Mouse (Mus musculus) liver, embryonic 15.5 days (tissue): Measurements from ENCODE around the gene Tmem184a. TPM values are rescaled to one million over a fixed set of nuclear protein-coding genes. Genes with fewer than 3 reads are reported as not detected.

Experiments used
- ATAC-seq: fragments of 200-750 bp; cut with Nextera tagmentation; 2 replicates; pipeline ENCODE4 v1.8.0; 2017; ENCODE audit warnings: moderate number of reproducible peaks, mild to moderate bottlenecking, moderate library complexity; ENCODE audit not compliant: insufficient read depth
- H3K27ac ChIP-seq: fragments of 300-500 bp; sonication (generic); replicated peaks from 2 replicates; pipeline ENCODE4 v1.5.1; 2015; ENCODE audit warnings: mild to moderate bottlenecking, inconsistent platforms
- H3K27me3 ChIP-seq: fragments of 300-500 bp; sonication (generic); 2 replicates; pipeline ENCODE4 v1.6.1; 2015; ENCODE audit warnings: mild to moderate bottlenecking, inconsistent platforms
- H3K36me3 ChIP-seq: fragments of 300-500 bp; sonication (generic); replicated peaks from 2 replicates; pipeline ENCODE4 v1.6.1; 2015; ENCODE audit warnings: moderate library complexity, mild to moderate bottlenecking, inconsistent platforms
- H3K4me1 ChIP-seq: fragments of 300-500 bp; sonication (generic); replicated peaks from 2 replicates; pipeline ENCODE4 v1.6.1; 2015; ENCODE audit warnings: inconsistent platforms
- H3K4me2 ChIP-seq: fragments of 300-500 bp; sonication (generic); 2 replicates; pipeline ENCODE4 v1.6.1; 2015; ENCODE audit warnings: moderate library complexity, mild to moderate bottlenecking, inconsistent platforms
- H3K4me3 ChIP-seq: fragments of 300-500 bp; sonication (generic); replicated peaks from 2 replicates; pipeline ENCODE4 v1.5.1; 2015; ENCODE audit warnings: mild to moderate bottlenecking, inconsistent platforms
- H3K9ac ChIP-seq: fragments of 300-500 bp; sonication (generic); 2 replicates; pipeline ENCODE4 v1.6.1; 2015; ENCODE audit warnings: moderate library complexity, mild to moderate bottlenecking, inconsistent platforms
- H3K9me3 ChIP-seq: fragments of 300-500 bp; sonication (generic); replicated peaks from 2 replicates; pipeline ENCODE4 v1.6.1; 2016; ENCODE audit warnings: inconsistent platforms
- WGBS: fragments of 180-500 bp; shearing (Covaris S2); methylation state at CpG from one replicate; pipeline ENCODE4 v1.1.7; 2015; ENCODE audit warnings: mixed read lengths; ENCODE audit not compliant: insufficient replicate concordance; 5-methylcytosine and 5-hydroxymethylcytosine counted together
- polyA plus RNA-seq: library from polyadenylated mRNA; unstranded; fragments of >200 nt; fragmentation: Nextera tagmentation; extraction: Ambion mirVana; gene quantifications from 2 replicates; pipeline ENCODE4 v1.2.1, GENCODE M21; 2015

The Tmem184a gene
- polyA plus RNA-seq, 1 experiment from 2014 or later: 0.68 TPM

- Histone ChIP-seq H3K27me3 (no peaks in the 10 kb centered on the region), H3K9ac (peak overlapping the region; percentile 98), H3K27ac (peak overlapping the region; percentile 97), H3K4me3 (peak overlapping the region; percentile 99), H3K4me2 (peak overlapping the region; percentile 76), H3K36me3 (peaks cover 39% of the 10 kb centered on the region), H3K9me3 (no peaks in the 10 kb centered on the region), H3K4me1 (peaks cover 75% of the 10 kb centered on the region)
- no peak for ATAC-seq
- WGBS: 4% methylated on average over 3 of the region's 3 CpGs
These were observed 26.8 kb downstream of the Tmem184a start for GRCm38 (mm10) chr5:139792966-139793337.

- ATAC-seq: peak; percentile 3; the same call in 1 of the 2 replicates
- 2% methylated on average over 11 of the region's 11 CpGs for WGBS
- Histone ChIP-seq H3K36me3 (peaks cover 32% of the 10 kb centered on the region), H3K9ac (peak overlapping the region; percentile 98), H3K4me2 (peak overlapping the region; percentile 76), H3K27ac (peak overlapping the region; percentile 97), H3K27me3 (no peaks in the 10 kb centered on the region), H3K4me3 (peak overlapping the region; percentile 99), H3K4me1 (peaks cover 68% of the 10 kb centered on the region), H3K9me3 (no peaks in the 10 kb centered on the region)
These were observed 27.4 kb downstream of the Tmem184a start for GRCm38 (mm10) chr5:139792159-139792775.

GRCm38 (mm10) chr5:139791227-139792158, 28.2 kb downstream of the Tmem184a start, which contains the start of gene Mafk:
Gene Mafk, plus strand, starts transcription at chr5:139791513.
- Histone ChIP-seq H3K36me3 (peaks cover 25% of the 10 kb centered on the region), H3K4me3 (peak within 1 kb of the TSS; percentile 99), H3K9me3 (no peaks in the 10 kb centered on the region), H3K4me1 (peaks cover 60% of the 10 kb centered on the region), H3K27ac (peak within 1 kb of the TSS; percentile 97), H3K4me2 (peak within 1 kb of the TSS; percentile 76), H3K27me3 (no peaks in the 10 kb centered on the region), H3K9ac (peak within 1 kb of the TSS; percentile 98)
- ATAC-seq: peak; percentile 82
- WGBS: under 1% methylated on average over 92 of the region's 92 CpGs

GRCm38 (mm10) chr5:139789466-139789865, 30.3 kb downstream of the Tmem184a start:
- WGBS: 27% methylated on average over 4 of the region's 4 CpGs
- H3K4me1 ChIP-seq: peaks cover 40% of the 10 kb centered on the region
- peaks cover 5% of the 10 kb centered on the region; the same call in 1 of the 2 replicates for H3K36me3 ChIP-seq
- H3K9me3 ChIP-seq: no peaks in the 10 kb centered on the region
- ATAC-seq: no peak
- H3K4me3 ChIP-seq: no peak overlapping the region
- H3K9ac ChIP-seq: no peak overlapping the region
- H3K27me3 ChIP-seq: no peaks in the 10 kb centered on the region
- 0 out of 2 replicates have a peak overlapping the region, but pooled peaks have one; percentile 29 for H3K27ac ChIP-seq
- no peak overlapping the region for H3K4me2 ChIP-seq

- WGBS: 79% methylated on average over 8 of the region's 8 CpGs
- H3K27me3 ChIP-seq: no peaks in the 10 kb centered on the region; the same call in 1 of the 2 replicates
- H3K27ac ChIP-seq: no peak overlapping the region
- H3K36me3 ChIP-seq: no peaks in the 10 kb centered on the region
- H3K9ac ChIP-seq: no peak overlapping the region
- H3K9me3 ChIP-seq: no peaks in the 10 kb centered on the region
- H3K4me2 ChIP-seq: no peak overlapping the region
- peaks cover 8% of the 10 kb centered on the region; the same call in 1 of the 2 replicates for H3K4me1 ChIP-seq
- no peak overlapping the region for H3K4me3 ChIP-seq
- ATAC-seq: no peak
These were observed 38.3 kb downstream of the Tmem184a start for GRCm38 (mm10) chr5:139781406-139781805.

- H3K4me1 ChIP-seq: peaks cover 26% of the 10 kb centered on the region
- no peak overlapping the region for H3K9ac ChIP-seq
- H3K27ac ChIP-seq: no peak overlapping the region; the same call in 1 of the 2 replicates
These were observed 42.8 kb downstream of the Tmem184a start for GRCm38 (mm10) chr5:139776966-139777365.

GRCm38 (mm10) chr5:139775216-139775926, 44.3 kb downstream of the Tmem184a start, which contains the start of gene Ints1:
Gene Ints1, minus strand, starts transcription at chr5:139775674.
- peaks cover 36% of the 10 kb centered on the region for H3K36me3 ChIP-seq
- H3K27me3 ChIP-seq: no peaks in the 10 kb centered on the region
- peak within 1 kb of the TSS; percentile 83 for H3K9ac ChIP-seq
- peaks cover 26% of the 10 kb centered on the region for H3K4me1 ChIP-seq
- WGBS: under 1% methylated on average over 55 of the region's 55 CpGs
- peak within 1 kb of the TSS; percentile 89 for H3K4me3 ChIP-seq
- H3K4me2 ChIP-seq: peak within 1 kb of the TSS; percentile 90
- ATAC-seq: peak; percentile 88
- H3K27ac ChIP-seq: peak within 1 kb of the TSS; percentile 70
- H3K9me3 ChIP-seq: no peaks in the 10 kb centered on the region

More at GRCm38 (mm10) chr5:139776966-139777365, 42.8 kb downstream of the Tmem184a start:
- H3K27me3 ChIP-seq: no peaks in the 10 kb centered on the region
- H3K4me2 ChIP-seq: no peak overlapping the region
- no peak overlapping the region for H3K4me3 ChIP-seq
- no peak for ATAC-seq
- WGBS: 33% methylated on average over 5 of the region's 5 CpGs
- peaks cover 20% of the 10 kb centered on the region for H3K36me3 ChIP-seq
- H3K9me3 ChIP-seq: no peaks in the 10 kb centered on the region

- Histone ChIP-seq H3K27ac (no peak overlapping the region), H3K36me3 (peaks cover 97% of the 10 kb centered on the region), H3K4me1 (no peaks in the 10 kb centered on the region), H3K9me3 (no peaks in the 10 kb centered on the region), H3K9ac (no peak overlapping the region), H3K4me3 (no peak overlapping the region), H3K4me2 (no peak overlapping the region), H3K27me3 (no peaks in the 10 kb centered on the region)
- 82% methylated on average over 8 of the region's 8 CpGs for WGBS
- no peak for ATAC-seq
These were observed 51.5 kb downstream of the Tmem184a start for GRCm38 (mm10) chr5:139768216-139768615.

GRCm38 (mm10) chr5:139764296-139764695, 55.4 kb downstream of the Tmem184a start:
- no peak for ATAC-seq
- Histone ChIP-seq H3K4me3 (no peak overlapping the region), H3K4me1 (no peaks in the 10 kb centered on the region), H3K27me3 (no peaks in the 10 kb centered on the region), H3K4me2 (no peak overlapping the region), H3K36me3 (peaks cover 97% of the 10 kb centered on the region), H3K9me3 (no peaks in the 10 kb centered on the region), H3K9ac (no peak overlapping the region), H3K27ac (no peak overlapping the region)
- 66% methylated on average over 11 of the region's 11 CpGs for WGBS

GRCm38 (mm10) chr5:139758096-139758495, 61.6 kb downstream of the Tmem184a start:
- no peak overlapping the region for H3K4me2 ChIP-seq
- ATAC-seq: no peak
- 0 out of 2 replicates have a peak, but pooled peaks cover 7% of the 10 kb centered on the region for H3K4me1 ChIP-seq
- no peak overlapping the region for H3K9ac ChIP-seq
- H3K9me3 ChIP-seq: no peaks in the 10 kb centered on the region
- no peaks in the 10 kb centered on the region for H3K27me3 ChIP-seq
- peaks cover 93% of the 10 kb centered on the region for H3K36me3 ChIP-seq
- no peak overlapping the region for H3K27ac ChIP-seq
- H3K4me3 ChIP-seq: no peak overlapping the region
- WGBS: 83% methylated on average over 16 of the region's 16 CpGs
